Mouse (Mus musculus): ENCODE results near the gene Gfer. TPM values are rescaled to one million over a fixed set of nuclear protein-coding genes. Genes with fewer than 3 reads are reported as not detected.

Gfer gene
- total and polyA plus RNA-seq, 3 experiments, result 69.1 to 105 (median 94.8) TPM

GRCm38 (mm10) chr17:24723881-24724180, 27.9 kb upstream of the Gfer start:
- dilution Hi-C loops (cut with MboI; ENCODE audit: extremely low pct_ligation_motif_present, extremely low pct_unique_long_range_greater_than_20kb, low sequenced_read_pairs) (no loop called here), in situ Hi-C loops (cut with MboI; ENCODE audit: low pct_ligation_motif_present, low pct_unique_long_range_greater_than_20kb, low sequenced_read_pairs) (no loop called here)
- H3K9ac ChIP-seq (ENCODE audit: insufficient read depth, low read depth), result peak overlapping the region; percentile 90
- H3K79me2 ChIP-seq (replicated peaks; ENCODE audit: control insufficient read depth, extremely low read depth, insufficient read depth, poor library complexity, severe bottlenecking), result peaks cover 42% of the 10 kb centered on the region
- no peaks in the 10 kb centered on the region for H3K27me3 ChIP-seq (replicated peaks)
- H3K4me3 ChIP-seq (replicated peaks in 1 of 3; ENCODE audit: low read depth in 2 of 3, low read length in 2 of 3, poor library complexity in 1 of 3), result peak overlapping the region; percentile 66 to 89 (median 89)
- peaks cover 20 to 21% of the 10 kb centered on the region in 2 experiments for H3K36me3 ChIP-seq (replicated peaks in 1 of 2; ENCODE audit: control insufficient read depth in 1 of 2, insufficient read depth in 1 of 2, low read length in 1 of 2)
- peak overlapping the region; percentile 56 for H3K27ac ChIP-seq (ENCODE audit: insufficient read depth, low read depth)
- H3K4me1 ChIP-seq (ENCODE audit: control insufficient read depth in 1 of 2, insufficient read depth in 2 of 2), result peaks cover 5 to 15% of the 10 kb centered on the region in 2 experiments; a peak in 3 of 4 replicates
- no peaks in the 10 kb centered on the region for H3K9me3 ChIP-seq (replicated peaks; ENCODE audit: low read length)
- TF ChIP-seq MYC (IDR thresholded peaks at IDR 0.05; ENCODE audit: low read depth, low read length), result no peak
- TF ChIP-seq JUN (IDR thresholded peaks at IDR 0.05; ENCODE audit: insufficient read depth, low read depth, low read length), result no peak
- TF ChIP-seq ZMIZ1 (IDR thresholded peaks at IDR 0.05; ENCODE audit: low read depth, low read length), result no peak
- TF ChIP-seq RAD21 (IDR thresholded peaks at IDR 0.05; ENCODE audit: low read depth, low read length), result no peak
- TF ChIP-seq USF2 (conservative IDR thresholded peaks at IDR 0.05; ENCODE audit: low read depth, low read length), result no peak
- TF ChIP-seq MAZ (IDR thresholded peaks at IDR 0.05; ENCODE audit: low read depth, low read length), result no peak
- no peak for TF ChIP-seq MAX (IDR thresholded peaks at IDR 0.05; ENCODE audit: low read length)
- no peak for TF ChIP-seq BHLHE40 (IDR thresholded peaks at IDR 0.05; ENCODE audit: low read depth, low read length)
- no peak for TF ChIP-seq ELF1 (IDR thresholded peaks at IDR 0.05; ENCODE audit: low read depth, low read length)
- no peak for TF ChIP-seq ZC3H11A (IDR thresholded peaks at IDR 0.05; ENCODE audit: low read depth, low read length)
- TF ChIP-seq SIN3A (IDR thresholded peaks at IDR 0.05; ENCODE audit: low read length), result no peak
- TF ChIP-seq TBP (conservative IDR thresholded peaks at IDR 0.05; ENCODE audit: low read depth, low read length), result no peak
- TF ChIP-seq PAX5 (IDR thresholded peaks at IDR 0.05; ENCODE audit: low read length), result no peak
- TF ChIP-seq POLR2AphosphoS2 (IDR thresholded peaks at IDR 0.05; ENCODE audit: low read depth, low read length), result no peak
- TF ChIP-seq SMC3 (IDR thresholded peaks at IDR 0.05; ENCODE audit: low read depth, low read length), result no peak
- TF ChIP-seq CHD2 (IDR thresholded peaks at IDR 0.05; ENCODE audit: low read length), result no peak
- no peak for TF ChIP-seq RCOR1 (conservative IDR thresholded peaks at IDR 0.05; ENCODE audit: low read depth, low read length)
- no peak for TF ChIP-seq KAT2A (IDR thresholded peaks at IDR 0.05; ENCODE audit: insufficient replicate concordance, low read length)
- TF ChIP-seq TCF12 (IDR thresholded peaks at IDR 0.05; ENCODE audit: low read depth, low read length), result no peak
- peak overlapping the region; percentile 98 for H3K4me2 ChIP-seq (ENCODE audit: insufficient read depth, low read depth, poor library complexity, severe bottlenecking)
- DNase-seq (ENCODE audit: extremely low read depth), result no peak

- dilution Hi-C loops (cut with MboI; ENCODE audit: extremely low pct_ligation_motif_present, extremely low pct_unique_long_range_greater_than_20kb, low sequenced_read_pairs) (no loop called here), in situ Hi-C loops (cut with MboI; ENCODE audit: low pct_ligation_motif_present, low pct_unique_long_range_greater_than_20kb, low sequenced_read_pairs) (no loop called here)
- H3K36me3 ChIP-seq (replicated peaks in 1 of 2; ENCODE audit: control insufficient read depth in 1 of 2, insufficient read depth in 1 of 2, low read length in 1 of 2), result peaks cover 24 to 25% of the 10 kb centered on the region in 2 experiments
- peak; percentile 55 for DNase-seq (ENCODE audit: extremely low read depth)
- peaks cover 5 to 20% of the 10 kb centered on the region in 2 experiments; a peak in 3 of 4 replicates for H3K4me1 ChIP-seq (ENCODE audit: control insufficient read depth in 1 of 2, insufficient read depth in 2 of 2)
- peak overlapping the region; percentile 56 for H3K27ac ChIP-seq (ENCODE audit: insufficient read depth, low read depth)
- H3K4me2 ChIP-seq (ENCODE audit: insufficient read depth, low read depth, poor library complexity, severe bottlenecking), result peak overlapping the region; percentile 98
- no peaks in the 10 kb centered on the region for H3K9me3 ChIP-seq (replicated peaks; ENCODE audit: low read length)
- peak; percentile 25; the same call in 1 of the 2 replicates for TF ChIP-seq SIN3A (IDR thresholded peaks at IDR 0.05; ENCODE audit: low read length)
- no peak for TF ChIP-seq MYC (IDR thresholded peaks at IDR 0.05; ENCODE audit: low read depth, low read length)
- TF ChIP-seq POLR2A (IDR thresholded peaks at IDR 0.05; ENCODE audit: low read depth, low read length), result peak; percentile 5
- no peak for TF ChIP-seq MAX (IDR thresholded peaks at IDR 0.05; ENCODE audit: low read length)
- peak; percentile 23; the same call in 1 of the 2 replicates for TF ChIP-seq CHD2 (IDR thresholded peaks at IDR 0.05; ENCODE audit: low read length)
- no peak for TF ChIP-seq RAD21 (IDR thresholded peaks at IDR 0.05; ENCODE audit: low read depth, low read length)
- peak; percentile 62; the same call in 1 of the 2 replicates for TF ChIP-seq POLR2AphosphoS2 (IDR thresholded peaks at IDR 0.05; ENCODE audit: low read depth, low read length)
- no peaks in the 10 kb centered on the region for H3K27me3 ChIP-seq (replicated peaks)
- peaks cover 47% of the 10 kb centered on the region for H3K79me2 ChIP-seq (replicated peaks; ENCODE audit: control insufficient read depth, extremely low read depth, insufficient read depth, poor library complexity, severe bottlenecking)
- H3K9ac ChIP-seq (ENCODE audit: insufficient read depth, low read depth), result peak overlapping the region; percentile 90
- peak overlapping the region; percentile 66 to 89 (median 89) for H3K4me3 ChIP-seq (replicated peaks in 1 of 3; ENCODE audit: low read depth in 2 of 3, low read length in 2 of 3, poor library complexity in 1 of 3)
Observed at GRCm38 (mm10) chr17:24723122-24723880, 27.3 kb upstream of the Gfer start.
